ENCODE assay signal across 19 mouse cellular contexts in the genomic region with DNA sequence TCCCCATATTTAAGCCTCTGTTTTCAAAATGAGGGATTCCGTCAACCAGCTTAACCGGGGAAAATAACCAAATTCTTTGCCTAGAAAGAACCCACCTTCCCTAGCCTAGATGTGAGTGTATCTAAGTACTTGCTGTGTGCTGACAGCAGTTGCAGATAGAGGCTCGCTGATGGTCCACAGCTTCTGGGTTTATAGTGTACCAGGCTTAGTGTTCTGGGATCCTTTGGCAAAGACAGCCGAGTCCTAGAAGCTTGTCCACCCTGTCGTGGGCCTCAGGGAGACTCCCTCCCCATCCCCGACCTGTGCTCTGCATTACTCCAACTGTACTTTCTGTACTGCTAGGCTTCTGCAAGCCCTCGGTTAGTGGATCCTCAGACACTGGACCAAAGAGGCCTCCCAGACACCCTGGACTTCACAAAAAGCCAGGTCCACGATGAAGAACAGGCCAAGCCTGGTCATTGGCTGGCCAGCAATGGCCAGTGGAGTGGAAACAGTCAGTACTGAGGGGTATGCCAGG. TPM values are rescaled to one million over a fixed set of nuclear protein-coding genes. Genes with fewer than 3 reads are reported as not detected.
DNase-seq lines count a peak whose midpoint lies in the region; ATAC-seq and TF ChIP-seq lines count a peak whose summit lies in the region.
"Had no signal": no experiment of that assay in that cellular context is flagged by ENCODE, and none has a peak within 500 bp of the region (broad histone marks: within the 10 kb centered on the region; RNA-seq: fewer than 3 reads in every experiment).

No protein-coding gene starts in this region.

- intact Hi-C loops in heart, postnatal 14 days (cut with DNase I), result no loop called here
- intact Hi-C loops in left cerebral cortex, postnatal 25 days (cut with DNase I), result no loop called here

- no peaks in the 10 kb centered on the region for H3K27me3 ChIP-seq in testis, adult 2 months (ENCODE audit: control insufficient read depth, insufficient read depth, low read length)
- no peaks in the 10 kb centered on the region for H3K27me3 ChIP-seq in heart, embryonic 15.5 days
- no peaks in the 10 kb centered on the region for H3K27me3 ChIP-seq in forebrain, embryonic 13.5 days
- H3K27me3 ChIP-seq: embryonic facial prominence, embryonic 12.5 days; hindbrain, embryonic 15.5 days had no signal

- peaks cover 2% of the 10 kb centered on the region for H3K4me1 ChIP-seq in testis, adult 2 months (ENCODE audit: control insufficient read depth, insufficient read depth, low read length)
- H3K4me1 ChIP-seq in heart, embryonic 15.5 days (replicated peaks), result peaks cover 16% of the 10 kb centered on the region
- H3K4me1 ChIP-seq in forebrain, embryonic 13.5 days, result peaks cover 7% of the 10 kb centered on the region; the same call in 1 of the 2 replicates
- H3K4me1 ChIP-seq: embryonic facial prominence, embryonic 12.5 days; hindbrain, embryonic 15.5 days had no signal

- H3K4me2 ChIP-seq in heart, embryonic 15.5 days, result no peak overlapping the region
- no peak overlapping the region for H3K4me2 ChIP-seq in forebrain, embryonic 13.5 days
- H3K4me2 ChIP-seq: embryonic facial prominence, embryonic 12.5 days; hindbrain, embryonic 15.5 days had no signal

- H3K27ac ChIP-seq in testis, adult 2 months (ENCODE audit: control insufficient read depth, insufficient read depth, low read depth, low read length), result peak overlapping the region; percentile 18; the same call in 1 of the 2 replicates
- peak overlapping the region; percentile 46 for H3K27ac ChIP-seq in heart, embryonic 15.5 days
- H3K27ac ChIP-seq in forebrain, embryonic 13.5 days, result no peak overlapping the region
- H3K27ac ChIP-seq: embryonic facial prominence, embryonic 12.5 days; hindbrain, embryonic 15.5 days had no signal

- no peak for TF ChIP-seq CTCF in testis, adult 2 months (IDR thresholded peaks at IDR 0.05; ENCODE audit: control insufficient read depth, insufficient read depth, insufficient replicate concordance, low read depth, low read length)

- H3K36me3 ChIP-seq in testis, adult 2 months (ENCODE audit: control insufficient read depth, insufficient read depth, low read length), result no peaks in the 10 kb centered on the region
- no peaks in the 10 kb centered on the region for H3K36me3 ChIP-seq in heart, embryonic 15.5 days
- H3K36me3 ChIP-seq in forebrain, embryonic 13.5 days (ENCODE audit: poor library complexity, severe bottlenecking), result no peaks in the 10 kb centered on the region
- H3K36me3 ChIP-seq: embryonic facial prominence, embryonic 12.5 days had no signal

- no peak overlapping the region for H3K9ac ChIP-seq in heart, embryonic 15.5 days
- H3K9ac ChIP-seq in forebrain, embryonic 13.5 days, result no peak overlapping the region
- H3K9ac ChIP-seq: embryonic facial prominence, embryonic 12.5 days; hindbrain, embryonic 15.5 days had no signal

- no peaks in the 10 kb centered on the region for H3K9me3 ChIP-seq in heart, embryonic 15.5 days (replicated peaks)
- no peaks in the 10 kb centered on the region for H3K9me3 ChIP-seq in forebrain, embryonic 13.5 days (replicated peaks)
- H3K9me3 ChIP-seq: embryonic facial prominence, embryonic 12.5 days; hindbrain, embryonic 15.5 days had no signal

- no peak for TF ChIP-seq POLR2A in testis, adult 2 months (IDR thresholded peaks at IDR 0.05; ENCODE audit: control insufficient read depth, low read depth, low read length)

- no peak overlapping the region for H3K4me3 ChIP-seq in testis, adult 2 months (ENCODE audit: control insufficient read depth, low read depth, low read length)
- H3K4me3 ChIP-seq in heart, embryonic 15.5 days, result no peak overlapping the region
- no peak overlapping the region for H3K4me3 ChIP-seq in forebrain, embryonic 13.5 days
- H3K4me3 ChIP-seq: embryonic facial prominence, embryonic 12.5 days; hindbrain, embryonic 15.5 days had no signal

- DNase-seq in testis, postnatal 14 days (ENCODE audit: low spot score), result no peak
- DNase-seq in heart, postnatal 14 days, result peak; percentile 39 to 41
- no peak for DNase-seq in left cerebral cortex, postnatal 25 days (ENCODE audit: low spot score in 2 of 2)
- DNase-seq in cerebellum, adult 8-10 months, result no peak
- DNase-seq: adrenal gland, adult 8-10 months; adrenal gland, postnatal 36 days; cerebellum, adult 9-10 months; cerebellum, postnatal 25 days; gastrocnemius, postnatal 10 days; kidney, adult 2 months had no signal

- 52% methylated on average over 8 of the region's 8 CpGs for WGBS in heart, embryonic 15.5 days
- 84% methylated on average over 8 of the region's 8 CpGs for WGBS in forebrain, embryonic 13.5 days

- ATAC-seq in heart, embryonic 15.5 days (replicated peaks; ENCODE audit: insufficient number of reproducible peaks, insufficient read depth, low FRiP score, low read depth), result no peak
- ATAC-seq in forebrain, embryonic 13.5 days, result no peak
- ATAC-seq: forebrain, embryonic 16.5 days; intestine, embryonic 16.5 days had no signal

RNA-seq across cellular contexts. Expression of gene Chdh, which starts 36.9 kb away (rescaled TPM):
- 11.7 and 13.4 TPM in 2 replicates for polyA plus RNA-seq in testis, adult 2 months (2012; rRNA removed)
- 0.18 and 0.95 TPM in 2 replicates for polyA plus RNA-seq in heart, embryonic 15.5 days (2015; fragmentation: Nextera tagmentation; extraction: Ambion mirVana)
- under 1 TPM; 0.49 to 0.84 TPM for total RNA-seq in heart, postnatal 14 days (2021)
- 0.04 TPM in 2 replicates for polyA plus RNA-seq in forebrain, embryonic 13.5 days (2015; fragmentation: Nextera tagmentation; extraction: Ambion mirVana)
- total RNA-seq in left cerebral cortex, postnatal 25 days (2021), result 1 to 10 TPM; 1.2 to 1.4 TPM
- polyA plus RNA-seq: forebrain, embryonic 11.5 days; hindbrain, embryonic 11.5 days had no signal

RNA-seq across cellular contexts. Expression of gene Il17rb, which starts 37.1 kb away (rescaled TPM):
- polyA plus RNA-seq in testis, adult 2 months (2012; rRNA removed), result 2.2 and 2.5 TPM in 2 replicates
- polyA plus RNA-seq in heart, embryonic 15.5 days (2015; fragmentation: Nextera tagmentation; extraction: Ambion mirVana), result 0.62 and 3.0 TPM in 2 replicates
- 1 to 10 TPM in 1 of 2 experiments, under 1 TPM in 1; 0.74 to 1.0 TPM for total RNA-seq in heart, postnatal 14 days (2021)
- 0.88 and 1.1 TPM in 2 replicates for polyA plus RNA-seq in forebrain, embryonic 13.5 days (2015; fragmentation: Nextera tagmentation; extraction: Ambion mirVana)
- total RNA-seq in left cerebral cortex, postnatal 25 days (2021), result under 1 TPM; 0.73 to 0.76 TPM

Comparison
In these comparisons a context has a peak if more than half of its experiments do, and no peak if none do; other contexts are left out.
1. DNase-seq: peak in heart, postnatal 14 days (2 of 2); none in testis, postnatal 14 days (single experiment), left cerebral cortex, postnatal 25 days (0 of 2) and cerebellum, adult 8-10 months (single experiment).